Mouse (Mus musculus) spleen, postnatal 36 days (tissue): ENCODE measurements around the gene Cdk8.

Source experiments
- DNase-seq, 2 experiments: peaks; one replicate each; pipeline ENCODE4 v3.0.0; 2022; ENCODE audit warnings: low spot score in 2 of 2, mixed read lengths in 1 of 2

Cdk8 gene

DNA sequence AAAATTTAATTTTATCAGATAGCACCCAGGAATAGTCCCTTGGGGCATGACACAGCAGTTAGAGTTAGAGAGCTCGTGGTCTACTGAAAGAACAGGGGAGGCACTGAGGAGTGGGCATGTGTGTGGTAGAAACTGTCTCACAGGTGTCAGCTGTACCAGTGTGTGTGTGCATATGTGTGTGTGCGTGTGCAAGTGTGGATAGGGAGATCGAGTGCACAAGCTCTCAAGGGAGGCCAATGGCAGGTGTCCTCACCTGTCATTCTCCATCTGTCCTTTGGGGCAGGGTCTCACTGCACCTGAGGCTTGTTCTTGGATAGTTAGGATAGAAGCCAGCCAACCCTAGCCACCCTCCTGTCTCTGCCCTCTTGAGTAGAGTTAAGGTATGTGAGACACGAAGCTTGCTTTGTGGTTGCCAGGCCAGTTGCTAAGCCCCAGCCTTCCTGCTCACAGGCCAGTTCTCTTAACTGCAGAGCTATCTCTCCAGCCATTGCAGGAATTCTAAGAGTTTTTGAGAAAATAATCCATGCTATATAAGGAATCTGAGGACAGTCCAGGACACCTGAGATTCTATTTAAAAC lies 50.3 kb downstream of the Cdk8 start:
- no peak for DNase-seq

DNA sequence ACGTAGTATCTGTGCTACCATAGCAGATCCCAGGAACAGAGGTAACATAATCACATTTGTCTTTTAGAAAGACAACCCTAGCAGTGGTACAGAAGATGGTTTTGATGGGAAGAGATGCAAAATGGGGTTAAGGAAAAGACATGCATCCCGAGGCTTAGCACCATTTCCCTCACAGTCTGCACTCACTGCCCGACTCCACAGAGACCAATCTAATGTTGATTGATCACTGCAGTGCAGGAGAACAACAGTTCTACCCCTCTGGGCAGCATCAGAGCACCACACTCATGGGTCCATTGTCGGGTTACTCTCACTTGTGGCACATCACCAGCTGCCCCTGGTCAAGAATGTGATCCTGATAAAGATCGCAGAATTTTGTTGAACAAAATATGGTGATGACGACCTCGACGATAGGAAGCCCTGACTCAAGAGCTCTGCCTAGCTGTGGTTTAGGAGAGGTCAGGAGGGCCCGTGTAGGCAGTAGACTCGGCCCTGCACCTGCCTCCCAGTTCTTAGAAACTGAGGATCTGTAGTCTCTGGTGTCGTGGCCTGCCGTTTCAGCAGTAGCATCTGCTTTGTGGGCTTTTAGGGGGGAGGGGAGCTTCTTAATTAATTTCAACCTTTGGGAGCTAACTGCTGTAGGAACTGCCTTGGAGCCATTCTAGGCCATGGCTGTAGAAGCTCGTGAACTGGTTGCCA lies 51.0 kb downstream of the Cdk8 start:
- DNase-seq, result no peak

DNA sequence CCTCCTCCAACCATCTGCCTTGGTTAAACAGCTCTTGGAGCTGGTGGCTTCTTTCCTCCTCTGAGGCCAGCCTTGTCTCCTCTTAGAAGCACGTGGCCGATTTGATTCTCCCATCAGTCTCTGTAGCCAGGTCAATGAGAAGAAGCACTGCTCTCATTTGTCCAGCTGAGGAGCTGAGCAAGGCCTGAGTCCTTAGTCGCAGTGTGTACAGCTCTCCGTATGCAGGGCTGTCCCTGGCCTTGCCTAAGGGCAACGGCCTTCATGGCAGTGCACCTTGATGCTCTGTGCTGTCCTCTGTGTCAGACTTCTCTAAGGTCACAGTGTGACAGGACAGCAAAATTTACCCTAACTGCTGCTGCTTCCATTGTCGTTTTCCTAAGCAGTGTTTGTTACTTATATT lies 52.9 kb downstream of the Cdk8 start:
- no peak for DNase-seq

DNA sequence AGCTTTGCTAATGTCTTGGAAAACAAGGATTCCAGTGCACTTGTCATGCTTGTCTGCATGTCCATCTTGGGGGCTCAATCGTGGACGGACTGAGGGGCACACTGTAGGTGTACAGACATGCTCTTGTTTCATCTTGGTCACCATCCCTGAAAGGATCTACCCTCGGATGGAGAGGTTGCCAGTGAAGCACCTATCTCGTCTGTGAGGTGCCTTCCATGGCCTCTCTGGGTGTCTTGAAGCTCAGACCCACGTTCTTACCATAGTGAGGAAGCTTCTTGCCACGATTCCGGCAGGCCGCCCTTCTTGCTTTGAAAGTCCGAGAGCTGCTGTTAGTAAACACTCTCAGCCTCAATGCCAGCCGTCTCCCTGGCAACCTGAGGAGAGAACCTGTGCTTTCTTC lies 56.4 kb downstream of the Cdk8 start:
- no peak for DNase-seq

DNA sequence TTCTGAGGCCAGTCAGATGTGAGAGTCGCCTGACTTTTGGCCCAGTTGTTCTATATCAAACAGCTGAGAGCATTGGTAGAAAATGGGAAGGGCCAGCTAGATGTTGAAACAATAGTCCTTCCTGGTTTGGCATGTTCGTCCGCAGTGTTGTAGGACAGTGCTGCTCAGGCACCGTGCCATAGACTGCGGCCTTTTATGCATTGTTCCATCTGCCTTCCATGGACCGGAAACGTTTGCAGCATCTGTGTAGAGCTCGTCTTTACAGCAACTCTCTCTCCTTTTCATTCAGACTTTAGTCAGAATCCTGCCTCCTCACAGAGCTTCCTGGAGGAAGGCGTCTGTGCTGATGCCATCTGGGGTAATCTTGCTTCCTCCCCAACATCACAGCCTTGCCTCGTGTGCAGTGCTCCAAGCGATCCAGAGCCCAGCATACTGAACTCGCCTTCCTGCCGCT lies 57.0 kb downstream of the Cdk8 start:
- DNase-seq, result no peak

DNA sequence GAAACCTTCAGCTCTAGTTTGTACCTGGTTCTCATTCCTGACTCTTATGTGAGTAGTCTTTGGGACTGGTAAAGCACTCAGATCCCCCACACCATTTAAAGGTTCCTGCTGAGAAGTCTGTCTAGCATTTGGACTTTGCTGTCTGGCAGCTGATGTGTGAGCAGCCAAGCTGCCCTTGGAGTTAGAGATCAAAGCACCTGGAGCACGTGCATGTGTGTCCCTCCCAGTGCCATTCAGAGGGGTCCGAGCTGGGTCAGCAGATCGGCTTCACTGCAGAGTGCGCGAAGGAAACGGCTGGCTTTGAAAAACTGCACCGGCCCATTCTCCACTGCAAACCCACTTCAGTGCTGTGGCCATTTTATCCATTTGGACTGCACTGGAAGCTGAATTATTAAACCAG lies 58.9 kb downstream of the Cdk8 start:
- DNase-seq, result no peak

DNA sequence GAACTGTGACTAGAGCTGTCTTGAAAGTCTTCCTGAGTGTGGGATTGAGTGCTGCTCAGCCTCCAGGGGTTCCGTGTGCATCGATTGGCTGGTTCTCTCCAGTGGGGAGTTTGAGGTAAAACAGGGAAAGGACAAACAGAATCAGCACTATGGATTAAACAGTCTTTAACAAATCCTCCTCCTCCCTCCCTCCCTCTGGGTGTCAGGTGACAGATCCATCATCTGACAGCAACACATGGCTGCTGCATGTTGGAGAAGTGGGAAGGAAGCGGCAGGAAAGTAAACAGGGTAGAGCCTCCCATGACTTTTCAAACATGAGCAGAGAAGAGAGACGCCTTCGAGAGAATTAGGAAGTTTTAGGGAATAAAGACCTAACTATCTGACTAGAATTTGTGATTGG lies 59.4 kb downstream of the Cdk8 start:
- DNase-seq, result no peak

DNA sequence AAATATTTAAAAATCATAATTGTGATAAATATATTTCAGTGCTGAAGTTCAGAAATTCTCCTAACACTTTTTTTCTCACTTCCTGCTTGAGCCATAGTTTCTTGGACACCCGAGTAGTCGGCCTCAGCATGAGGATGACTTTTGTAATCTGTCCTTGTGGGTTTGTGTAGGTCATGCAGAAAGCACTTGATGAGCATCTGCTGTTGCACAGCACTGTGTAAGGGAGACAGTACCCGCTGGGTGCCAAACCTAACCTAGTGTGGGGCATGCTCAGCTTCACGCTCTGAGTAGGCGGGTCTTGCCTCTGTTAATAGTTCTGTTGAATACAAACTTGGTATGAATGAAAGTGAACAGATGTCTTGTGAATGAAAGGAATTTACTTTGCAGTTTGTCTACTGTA lies 60.5 kb downstream of the Cdk8 start:
- no peak for DNase-seq

DNA sequence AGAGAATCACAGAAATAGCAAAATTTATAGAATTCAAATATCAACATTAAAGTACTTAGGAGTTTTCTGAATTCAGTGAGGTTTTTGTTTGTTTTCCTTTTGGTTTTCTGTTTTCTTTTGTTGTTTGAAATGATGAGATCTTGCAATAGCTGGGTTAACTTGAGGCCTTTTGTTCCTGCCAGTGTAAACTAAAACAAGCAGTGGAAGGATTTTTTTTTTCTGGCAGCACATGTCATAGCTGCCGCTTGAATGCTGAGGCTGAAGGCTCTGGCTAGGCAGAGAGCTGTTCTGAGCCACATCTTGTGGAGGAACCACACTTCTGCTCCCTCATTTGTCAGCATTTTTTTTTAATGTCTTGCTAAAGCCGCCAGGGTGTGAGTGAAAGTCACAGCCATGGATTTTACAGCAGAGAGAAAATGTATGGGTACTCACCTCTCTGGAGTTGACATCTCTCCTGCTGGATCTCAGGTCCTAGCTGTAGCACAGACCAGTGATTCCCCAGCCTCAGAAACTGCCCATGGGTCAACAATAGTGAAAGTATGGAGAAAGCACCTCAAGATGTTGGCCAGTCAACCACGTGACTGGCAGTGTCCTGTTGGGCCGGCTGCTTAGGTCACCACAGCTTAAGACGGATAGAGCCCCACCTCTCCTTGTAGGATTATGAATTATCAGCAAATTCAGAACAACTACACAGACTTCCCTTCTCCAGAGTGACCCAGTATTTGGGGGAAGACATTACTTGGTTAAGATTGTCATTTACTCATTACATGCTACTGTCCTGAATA lies 62.1 kb downstream of the Cdk8 start:
- no peak for DNase-seq

DNA sequence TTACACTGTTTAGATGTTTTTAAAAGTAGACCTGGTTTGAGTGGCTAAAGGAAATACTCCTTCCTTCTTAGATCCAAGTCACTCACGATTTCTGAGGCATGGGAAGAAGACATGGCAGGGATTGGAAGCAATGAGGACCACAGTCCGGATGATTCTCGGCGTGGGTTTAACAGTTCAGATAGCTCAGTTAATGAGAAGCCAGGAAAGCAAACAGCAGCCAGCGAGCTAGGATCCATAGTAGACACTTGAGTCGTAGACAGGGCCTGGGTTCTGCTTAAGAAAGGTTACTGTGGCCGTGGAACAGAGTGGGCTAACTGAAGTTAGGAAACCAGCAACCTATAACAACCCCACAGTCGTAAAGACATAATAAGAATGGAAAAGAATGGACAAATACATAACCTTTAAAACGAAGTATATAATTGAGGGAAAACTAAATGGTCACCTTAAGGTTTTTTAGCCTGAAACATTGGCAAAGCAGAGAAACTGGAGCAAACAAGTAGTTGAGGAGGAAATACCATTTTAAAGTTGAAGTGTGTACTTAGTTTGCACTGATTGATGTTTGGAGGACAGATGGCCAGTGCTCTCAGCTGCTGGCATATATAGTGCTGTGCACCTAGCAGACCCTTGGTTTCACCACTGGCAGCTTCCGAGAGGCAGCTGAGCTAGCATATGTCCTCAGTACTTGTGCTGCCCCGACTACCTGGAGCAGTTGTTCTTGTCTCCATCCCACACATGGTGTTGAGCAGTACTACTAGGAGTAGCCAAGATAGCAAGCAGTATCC lies 63.1 kb downstream of the Cdk8 start:
- DNase-seq, result no peak

DNA sequence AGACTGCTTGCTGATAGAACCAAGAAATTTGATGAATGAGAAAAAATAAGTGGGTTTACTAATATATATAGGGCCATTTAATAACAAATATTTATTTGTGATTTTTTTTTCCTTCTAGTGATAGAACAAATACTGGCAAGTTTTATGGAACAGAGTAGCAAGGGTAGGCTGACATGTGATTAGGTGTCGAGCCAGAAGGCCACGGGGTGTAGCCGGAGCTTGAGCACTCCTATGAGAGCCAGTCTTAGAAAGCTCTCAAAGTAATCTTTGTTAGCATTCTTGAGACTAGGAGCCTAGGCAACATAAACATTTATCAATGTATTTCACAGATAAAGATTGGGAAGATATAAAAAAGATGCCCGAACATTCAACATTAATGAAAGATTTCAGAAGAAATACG lies 63.8 kb downstream of the Cdk8 start:
- DNase-seq, result no peak

DNA sequence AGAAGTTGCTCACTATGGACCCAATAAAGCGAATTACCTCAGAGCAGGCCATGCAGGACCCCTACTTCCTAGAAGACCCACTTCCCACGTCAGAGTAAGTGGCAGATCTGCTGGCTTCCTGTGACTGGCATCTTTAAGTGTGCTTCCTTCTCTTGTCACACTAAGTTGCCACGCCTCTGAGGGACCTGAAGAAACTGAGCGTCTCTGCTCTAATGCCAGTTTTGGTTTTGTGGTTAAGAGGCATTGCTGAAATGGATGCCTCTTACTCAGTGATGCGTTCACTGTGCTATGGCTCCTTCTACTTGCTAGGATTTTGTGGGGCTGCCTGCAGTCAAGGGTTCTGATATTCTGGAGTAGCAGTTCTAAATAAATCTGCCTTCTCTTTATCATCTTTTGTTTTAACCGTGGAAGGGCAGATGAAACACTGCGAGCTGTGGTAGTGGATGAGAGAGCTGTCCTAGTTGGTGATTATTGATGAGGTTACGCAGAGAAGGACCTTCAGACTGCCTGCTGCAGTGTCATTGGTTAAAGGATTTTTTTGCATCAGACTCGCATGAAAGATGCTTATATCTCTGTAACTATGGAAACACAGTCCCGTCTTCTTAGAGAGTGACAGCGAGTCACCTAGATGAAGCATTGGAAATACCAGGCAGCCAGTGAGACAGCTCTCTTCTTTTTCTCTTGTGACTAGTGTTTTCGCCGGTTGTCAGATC lies 67.9 kb downstream of the Cdk8 start:
- peak; percentile 26 to 29 for DNase-seq

DNA sequence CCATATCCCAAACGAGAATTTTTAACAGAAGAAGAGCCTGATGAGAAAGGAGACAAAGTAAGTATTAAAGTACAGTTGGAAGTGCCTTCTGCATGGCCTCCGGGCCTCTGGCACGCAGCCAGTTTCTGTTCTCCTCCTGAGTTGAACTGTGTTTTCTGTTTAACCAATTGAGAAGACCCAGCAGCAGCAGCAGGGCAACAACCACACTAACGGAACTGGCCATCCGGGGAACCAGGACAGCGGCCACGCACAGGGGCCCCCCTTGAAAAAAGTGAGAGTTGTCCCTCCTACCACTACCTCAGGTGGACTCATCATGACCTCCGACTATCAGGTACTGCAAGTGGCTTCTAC lies 68.5 kb downstream of the Cdk8 start:
- peak; percentile 71 to 77 for DNase-seq

DNA sequence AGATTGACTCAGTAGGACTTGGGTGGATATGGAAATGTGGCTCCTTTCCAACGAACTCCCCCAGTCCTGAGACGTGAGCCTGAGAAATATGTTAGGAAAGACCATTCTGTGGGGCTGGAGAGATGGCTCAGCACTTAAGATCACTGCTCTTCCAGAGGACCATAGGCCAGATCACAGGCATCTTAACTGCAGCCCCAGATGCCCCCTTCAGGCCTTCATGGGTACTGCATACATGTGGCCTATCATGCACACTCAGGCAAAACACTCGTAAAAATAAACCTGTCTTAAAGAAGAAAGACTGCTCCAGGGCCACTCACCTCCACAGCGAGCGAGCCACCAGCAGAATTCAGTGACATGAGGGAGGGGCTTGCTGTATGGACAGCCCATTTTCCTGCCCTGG lies 72.4 kb downstream of the Cdk8 start:
- peak; percentile 35 to 46 for DNase-seq

DNA sequence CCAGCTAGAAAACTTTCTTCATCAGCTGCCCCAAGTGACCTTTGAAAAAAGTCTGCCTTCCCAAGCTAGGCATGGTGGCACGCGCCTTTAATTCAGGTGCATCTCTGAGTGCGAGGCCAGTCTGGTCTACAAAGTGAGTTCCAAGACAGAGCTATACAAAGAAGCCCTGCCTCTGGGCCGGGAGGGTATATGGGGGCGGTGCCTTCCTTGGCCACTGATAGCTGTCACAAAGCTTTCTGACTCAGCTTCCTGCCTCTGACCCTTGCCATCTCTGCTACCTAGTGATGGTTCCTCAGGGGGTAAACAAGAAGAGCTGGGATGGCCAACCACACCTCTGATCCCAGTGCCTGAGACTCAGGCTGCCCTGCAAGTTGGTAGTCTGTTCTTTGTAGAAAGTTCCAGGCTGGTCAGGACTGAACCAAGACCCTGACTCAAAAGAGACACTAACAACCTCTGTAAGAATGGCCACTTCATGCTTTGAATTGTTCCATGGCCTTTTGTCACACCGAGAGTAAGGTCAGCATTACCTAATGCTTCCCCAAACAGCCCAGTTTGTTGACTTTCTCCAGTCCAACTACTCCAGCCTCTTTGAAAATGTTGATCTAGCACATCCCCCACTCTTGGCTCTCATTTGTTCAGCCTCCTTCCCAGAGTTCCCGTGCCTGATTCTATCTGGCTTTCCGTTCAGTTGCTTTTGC lies 76.2 kb downstream of the Cdk8 start:
- no peak for DNase-seq

DNA sequence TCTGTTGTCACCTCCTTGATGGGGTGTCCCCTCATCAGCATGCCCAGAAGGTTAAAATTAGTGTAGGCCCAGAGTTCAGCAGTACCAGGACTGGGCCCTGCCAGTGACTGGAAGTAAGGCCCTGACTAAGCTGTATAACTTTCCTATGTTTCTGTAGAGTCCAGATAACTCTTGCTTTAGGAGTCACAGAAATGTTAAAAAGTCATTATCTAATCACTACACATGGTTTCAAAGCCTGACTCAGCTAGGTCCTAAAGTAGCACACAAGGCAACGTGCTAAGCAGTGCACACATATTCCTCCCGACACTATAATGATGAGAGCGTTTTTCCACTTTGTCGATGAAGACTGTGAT lies 76.7 kb downstream of the Cdk8 start:
- no peak for DNase-seq

DNA sequence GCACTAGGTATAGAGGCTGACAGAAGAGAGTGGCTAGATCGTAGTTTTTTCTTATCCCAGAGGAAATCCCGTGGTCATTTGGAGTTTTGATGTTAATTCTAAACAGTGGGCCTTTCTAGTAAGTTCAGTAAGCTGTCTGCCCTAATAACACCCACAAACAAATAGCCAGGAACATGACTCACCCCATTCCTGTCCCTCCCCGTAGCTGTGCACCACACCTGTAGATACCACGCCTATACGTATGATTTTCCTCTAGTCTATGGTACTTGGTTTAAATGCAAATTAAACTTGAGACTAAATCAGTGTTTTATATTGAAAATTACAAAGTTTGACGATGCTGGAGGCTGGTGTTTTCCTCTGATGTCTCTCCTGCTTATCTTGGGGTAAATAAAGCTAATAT lies 83.5 kb downstream of the Cdk8 start:
- no peak for DNase-seq

DNA sequence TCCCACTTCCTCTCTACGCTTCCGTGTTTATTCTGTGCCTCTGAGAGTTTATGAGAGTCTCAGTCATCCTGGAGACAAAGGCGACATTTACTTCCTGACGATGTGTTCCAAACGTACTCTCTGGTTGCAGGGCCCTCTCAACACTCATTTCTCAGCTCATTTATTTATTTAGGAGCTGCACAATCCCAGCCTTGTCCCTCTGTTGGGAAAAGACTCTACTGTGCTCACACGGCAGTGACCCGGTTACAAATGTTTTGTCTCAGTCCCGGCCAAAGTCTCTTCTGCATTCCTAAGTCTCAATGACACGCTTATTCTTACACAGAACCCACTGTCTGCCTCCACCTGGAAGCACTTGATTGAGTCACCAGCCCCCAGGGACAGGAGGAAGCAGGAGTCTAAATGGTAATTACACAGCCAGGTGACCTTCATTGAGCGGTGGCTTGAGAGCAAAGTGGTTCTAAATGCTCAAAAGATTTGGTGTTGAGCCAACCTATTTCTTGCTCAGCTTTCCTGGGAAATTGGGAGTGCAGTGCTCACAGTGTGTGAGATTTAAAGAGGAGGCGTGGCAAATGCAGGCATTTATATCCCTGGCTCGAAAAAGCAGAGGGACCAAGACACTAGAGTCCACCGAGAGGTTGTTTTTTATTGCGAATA lies 84.4 kb downstream of the Cdk8 start:
- DNase-seq, result no peak

DNA sequence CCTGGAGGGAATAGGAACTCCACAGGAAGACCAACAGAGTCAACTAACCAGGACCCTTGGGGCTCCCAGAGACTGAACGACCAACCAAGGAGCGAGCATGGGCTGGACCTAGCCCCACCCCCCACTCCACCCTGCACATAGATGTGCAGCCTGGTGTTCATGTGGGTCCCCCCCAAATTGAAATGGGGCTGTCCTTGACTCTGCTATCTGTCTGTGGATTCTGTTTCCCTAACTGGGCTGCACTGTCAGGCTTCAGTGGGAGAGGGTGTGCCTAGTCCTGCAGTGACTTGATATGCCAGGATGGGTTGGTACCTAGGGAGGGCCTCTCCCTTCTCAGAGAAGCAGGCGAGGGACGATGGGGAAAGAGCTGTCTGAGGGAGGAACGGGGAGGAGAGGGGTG lies 85.3 kb downstream of the Cdk8 start:
- DNase-seq, result peak; percentile 27 to 60

DNA sequence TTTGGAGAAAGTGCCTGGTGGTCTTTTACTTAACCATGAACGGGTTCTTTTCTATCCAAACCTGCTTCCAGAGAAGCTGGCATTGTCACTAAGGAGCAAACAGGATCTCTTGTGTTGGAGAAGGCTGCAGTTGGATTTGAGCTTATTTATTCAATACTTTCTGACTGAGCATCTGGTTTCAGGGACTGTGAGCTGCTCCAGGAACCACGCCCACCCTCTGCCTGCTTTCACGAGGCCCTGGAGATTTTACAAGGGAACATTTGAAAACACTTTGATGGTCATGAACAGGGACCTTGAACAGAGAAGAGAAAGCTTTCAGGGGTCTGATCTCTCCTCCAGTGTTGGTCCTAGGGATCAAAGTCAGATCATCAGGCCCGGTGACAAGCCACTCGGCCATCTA lies 87.0 kb downstream of the Cdk8 start:
- DNase-seq, result no peak

DNA sequence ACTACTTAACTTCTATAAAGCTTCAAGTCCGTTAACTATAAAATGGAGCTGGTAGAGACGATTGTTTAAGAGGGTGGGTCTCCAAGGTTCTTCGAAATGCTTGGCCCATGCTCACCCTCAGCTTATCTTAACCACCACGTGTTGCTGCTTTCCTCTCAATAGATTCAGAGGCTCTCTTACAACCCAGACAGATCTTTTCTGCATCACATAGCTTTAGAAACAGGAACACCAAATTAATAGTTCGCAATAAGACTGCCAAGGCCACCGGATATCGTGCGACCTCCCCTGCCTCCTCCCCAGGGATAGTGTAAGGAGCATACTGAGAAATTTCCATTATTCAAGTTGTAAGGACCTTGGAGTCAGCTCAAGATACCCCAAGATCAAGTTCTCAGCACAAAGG lies 87.4 kb downstream of the Cdk8 start:
- DNase-seq, result no peak
